Mouse (Mus musculus) limb, embryonic 13.5 days (tissue): ENCODE results near the gene Atp8a2. TPM values are rescaled to one million over a fixed set of nuclear protein-coding genes. Genes with fewer than 3 reads are reported as not detected.

Experiments
- ATAC-seq: fragments of 200-750 bp; cut with Nextera tagmentation; 2 replicates; pipeline ENCODE4 v1.8.0; 2017; ENCODE audit warnings: low read depth, moderate number of reproducible peaks, moderate TSS enrichment; ENCODE audit not compliant: low FRiP score
- H3K27ac ChIP-seq: fragments of 300-500 bp; sonication (generic); 2 replicates; pipeline ENCODE4 v1.5.1; 2015; ENCODE audit warnings: inconsistent platforms, mild to moderate bottlenecking, moderate library complexity
- H3K27me3 ChIP-seq: fragments of 300-500 bp; sonication (generic); 2 replicates; pipeline ENCODE4 v1.6.1; 2015; ENCODE audit warnings: mild to moderate bottlenecking, inconsistent platforms
- H3K36me3 ChIP-seq: fragments of 300-500 bp; sonication (generic); 2 replicates; pipeline ENCODE4 v1.6.1; 2015; ENCODE audit warnings: inconsistent platforms, mild to moderate bottlenecking, moderate library complexity
- H3K4me1 ChIP-seq: fragments of 300-500 bp; sonication (generic); 2 replicates; pipeline ENCODE4 v1.6.1; 2015; ENCODE audit warnings: inconsistent platforms
- H3K4me2 ChIP-seq: fragments of 300-500 bp; sonication (generic); replicated peaks from 2 replicates; pipeline ENCODE4 v1.6.1; 2015; ENCODE audit warnings: inconsistent platforms, mild to moderate bottlenecking, moderate library complexity
- H3K4me3 ChIP-seq: fragments of 300-500 bp; sonication (generic); 2 replicates; pipeline ENCODE4 v1.5.1; 2015; ENCODE audit warnings: moderate library complexity, mild to moderate bottlenecking, inconsistent platforms
- H3K9ac ChIP-seq: fragments of 300-500 bp; sonication (generic); 2 replicates; pipeline ENCODE4 v1.6.1; 2015; ENCODE audit warnings: mild to moderate bottlenecking, inconsistent platforms
- H3K9me3 ChIP-seq: fragments of 300-500 bp; sonication (generic); 2 replicates; pipeline ENCODE4 v1.6.1; 2016; ENCODE audit warnings: inconsistent platforms
- WGBS: fragments of 180-500 bp; shearing (Covaris S2); methylation state at CpG from one replicate; pipeline ENCODE4 v1.1.7; 2015; 5-methylcytosine and 5-hydroxymethylcytosine counted together
- polyA plus RNA-seq: library from polyadenylated mRNA; unstranded; fragments of >200 nt; fragmentation: Nextera tagmentation; extraction: Ambion mirVana; gene quantifications from 2 replicates; pipeline ENCODE4 v1.2.1, GENCODE M21; 2015

Gene Atp8a2
- polyA plus RNA-seq, 1 experiment from 2014 or later = 3.2 TPM

DNA sequence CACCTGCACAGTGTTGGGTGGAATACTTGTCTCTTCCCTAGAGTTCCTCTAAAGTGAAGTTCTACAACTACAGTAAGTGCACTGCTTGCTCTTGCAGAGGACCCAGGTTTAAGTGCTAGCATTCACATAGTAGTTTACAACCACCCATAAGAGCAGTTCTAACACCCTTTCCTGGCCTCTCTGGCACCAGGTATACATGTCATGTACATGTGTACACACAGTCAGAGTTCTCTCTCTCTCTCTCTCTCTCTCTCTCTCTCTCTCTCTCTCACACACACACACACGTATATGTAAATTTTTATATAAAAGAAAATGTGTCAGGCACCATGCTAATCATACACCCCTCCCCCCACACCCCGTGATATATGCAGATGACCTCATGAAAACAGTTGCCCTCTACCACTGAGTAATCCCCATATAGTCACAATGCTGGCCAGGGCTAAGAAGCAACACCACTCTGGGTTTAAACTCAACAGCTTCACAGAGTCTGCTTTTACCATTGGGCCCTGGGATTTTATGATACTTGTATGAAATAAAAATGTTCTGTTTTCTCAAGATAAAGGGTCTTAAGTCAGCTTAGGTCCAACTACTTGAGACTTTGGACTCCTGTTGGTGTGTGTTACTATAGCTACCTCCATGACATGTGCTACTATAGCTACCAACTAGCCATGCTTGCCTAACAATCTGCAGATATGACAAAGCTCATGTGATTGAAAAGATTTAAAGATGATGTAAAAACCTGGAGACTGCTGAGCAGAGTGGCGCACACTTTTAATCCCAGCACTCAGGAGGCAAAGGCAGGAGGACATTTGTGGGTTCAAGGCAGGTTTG is 487.3 kb downstream of the Atp8a2 start:
- Histone ChIP-seq H3K27me3 (no peaks in the 10 kb centered on the region), H3K9me3 (no peaks in the 10 kb centered on the region), H3K27ac (no peak overlapping the region), H3K36me3 (no peaks in the 10 kb centered on the region), H3K4me1 (peaks cover 25% of the 10 kb centered on the region), H3K9ac (no peak overlapping the region), H3K4me3 (no peak overlapping the region), H3K4me2 (no peak overlapping the region)
- WGBS = 76% methylated on average over 3 of the region's 3 CpGs
- no peak for ATAC-seq

DNA sequence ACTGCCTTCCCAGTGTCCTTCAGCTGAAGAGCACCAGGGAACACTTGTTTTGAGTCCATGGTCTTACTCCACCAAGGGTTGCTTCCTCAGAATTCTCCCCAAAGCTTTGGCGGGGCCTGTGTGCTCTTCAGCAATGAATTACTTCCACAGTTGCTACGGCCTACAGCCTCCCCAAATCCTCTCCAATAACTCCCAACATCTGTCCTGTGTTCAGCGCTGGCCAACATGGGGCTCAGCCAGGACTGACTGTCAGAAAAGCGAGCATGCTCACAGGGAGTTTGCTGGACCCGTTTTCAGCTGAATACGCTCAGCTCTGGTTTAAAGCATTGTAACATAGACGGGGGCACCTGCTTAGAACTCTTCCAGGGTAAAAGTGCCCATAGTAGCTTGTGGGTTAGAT is 489.0 kb downstream of the Atp8a2 start:
- no peak overlapping the region for H3K27ac ChIP-seq
- WGBS = 74% methylated on average over 7 of the region's 7 CpGs
- no peak for ATAC-seq
- 0 out of 2 replicates have a peak, but pooled peaks cover 3% of the 10 kb centered on the region for H3K27me3 ChIP-seq
- no peak overlapping the region for H3K4me2 ChIP-seq
- no peaks in the 10 kb centered on the region for H3K9me3 ChIP-seq
- peaks cover 27% of the 10 kb centered on the region for H3K4me1 ChIP-seq
- no peak overlapping the region for H3K4me3 ChIP-seq
- no peak overlapping the region for H3K9ac ChIP-seq
- H3K36me3 ChIP-seq = no peaks in the 10 kb centered on the region

DNA sequence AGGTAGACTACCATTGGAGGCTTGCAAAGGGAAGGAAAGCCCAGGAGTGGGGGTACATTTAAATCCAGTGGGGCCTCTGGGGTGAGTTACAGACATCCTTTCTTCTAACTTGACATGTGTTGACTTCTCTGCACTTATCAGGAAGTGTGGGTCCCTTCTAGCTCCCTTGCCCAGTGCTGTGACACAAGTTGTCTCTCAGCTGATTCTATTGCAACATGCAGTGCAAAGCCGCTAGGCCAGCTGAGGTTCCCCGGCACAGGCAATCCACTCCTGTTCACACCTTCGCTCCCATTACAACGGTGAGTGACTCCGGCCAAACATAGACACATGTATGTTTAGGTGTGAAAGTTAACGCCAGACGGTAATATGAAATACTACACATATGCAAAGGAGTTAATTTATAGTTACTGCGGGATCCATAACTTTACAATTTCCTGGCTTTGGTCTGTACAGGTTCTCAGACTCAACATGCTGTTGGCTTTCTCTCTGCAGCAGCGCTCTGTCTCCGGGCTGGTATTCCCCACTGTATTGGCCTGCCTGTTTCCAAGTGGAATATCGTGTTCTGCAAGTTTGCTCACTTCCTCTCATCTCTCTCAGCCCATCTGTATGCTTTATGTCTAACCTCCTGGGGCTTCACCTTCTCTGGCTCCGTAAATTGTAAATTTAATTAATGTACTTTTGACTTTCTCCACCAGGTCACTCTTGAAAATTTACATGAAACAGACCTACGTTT is 491.5 kb downstream of the Atp8a2 start:
- H3K27me3 ChIP-seq = 0 out of 2 replicates have a peak, but pooled peaks cover 14% of the 10 kb centered on the region
- no peaks in the 10 kb centered on the region for H3K36me3 ChIP-seq
- peak overlapping the region; percentile 39; the same call in 1 of the 2 replicates for H3K27ac ChIP-seq
- H3K4me2 ChIP-seq = no peak overlapping the region
- no peaks in the 10 kb centered on the region for H3K9me3 ChIP-seq
- no peak overlapping the region for H3K4me3 ChIP-seq
- H3K4me1 ChIP-seq = peaks cover 42% of the 10 kb centered on the region
- whole genome bisulfite sequencing = 45% methylated on average over 13 of the region's 13 CpGs
- H3K9ac ChIP-seq = no peak overlapping the region
- ATAC-seq = peak; percentile 58

DNA sequence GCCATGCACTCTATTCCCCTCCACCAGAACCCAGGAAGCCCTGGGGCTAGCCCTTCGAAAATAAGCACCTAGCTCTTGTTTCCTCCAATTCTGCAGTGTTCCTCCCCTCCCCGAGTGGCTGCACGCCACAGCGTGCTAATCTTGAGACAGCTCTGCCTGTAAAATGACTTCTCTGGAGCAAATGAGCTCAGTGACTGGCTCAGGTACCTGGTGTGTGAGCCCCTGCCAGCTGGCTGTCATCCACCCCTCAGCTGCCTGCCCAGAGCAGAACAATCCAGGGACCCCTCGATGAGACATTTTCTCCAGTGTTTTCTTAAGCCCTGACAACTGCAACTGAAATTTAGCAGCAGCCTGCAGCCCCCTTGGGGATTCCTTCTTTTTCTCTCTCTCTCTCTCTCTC is 495.5 kb downstream of the Atp8a2 start:
- H3K4me2 ChIP-seq = no peak overlapping the region
- H3K4me3 ChIP-seq = no peak overlapping the region
- peak; percentile 83 for ATAC-seq
- H3K9me3 ChIP-seq = no peaks in the 10 kb centered on the region
- 13% methylated on average over 5 of the region's 5 CpGs for WGBS
- H3K27ac ChIP-seq = peak overlapping the region; percentile 16; the same call in 1 of the 2 replicates
- H3K4me1 ChIP-seq = peaks cover 51% of the 10 kb centered on the region
- H3K27me3 ChIP-seq = 0 out of 2 replicates have a peak, but pooled peaks cover 17% of the 10 kb centered on the region
- no peak overlapping the region for H3K9ac ChIP-seq
- H3K36me3 ChIP-seq = no peaks in the 10 kb centered on the region

DNA sequence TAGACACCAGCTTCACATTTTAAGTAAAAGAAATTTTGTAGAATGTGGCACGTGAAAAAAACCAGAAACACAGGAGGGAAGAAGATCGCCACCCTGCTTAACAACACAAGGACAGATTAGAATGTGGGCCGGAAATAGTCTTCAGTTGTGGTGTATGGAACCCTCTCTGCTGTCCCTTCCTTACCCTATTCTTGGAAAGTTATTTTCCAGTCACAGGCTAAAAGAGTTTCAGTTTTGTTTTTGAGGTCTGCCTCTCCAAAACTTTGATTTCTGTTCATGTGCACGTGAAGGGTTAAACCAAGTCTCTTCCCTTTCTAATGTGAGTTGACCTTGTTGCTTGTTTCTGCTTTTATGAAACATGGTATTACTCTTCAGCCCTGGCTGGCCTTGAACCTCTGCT is 501.8 kb downstream of the Atp8a2 start:
- ATAC-seq = no peak
- Histone ChIP-seq H3K27ac (no peak overlapping the region), H3K9me3 (no peaks in the 10 kb centered on the region), H3K9ac (no peak overlapping the region), H3K4me1 (peaks cover 12% of the 10 kb centered on the region), H3K36me3 (no peaks in the 10 kb centered on the region), H3K4me3 (no peak overlapping the region), H3K4me2 (no peak overlapping the region), H3K27me3 (peaks cover 10% of the 10 kb centered on the region; the same call in 1 of the 2 replicates)
- WGBS = 90% methylated on average over 4 of the region's 4 CpGs

DNA sequence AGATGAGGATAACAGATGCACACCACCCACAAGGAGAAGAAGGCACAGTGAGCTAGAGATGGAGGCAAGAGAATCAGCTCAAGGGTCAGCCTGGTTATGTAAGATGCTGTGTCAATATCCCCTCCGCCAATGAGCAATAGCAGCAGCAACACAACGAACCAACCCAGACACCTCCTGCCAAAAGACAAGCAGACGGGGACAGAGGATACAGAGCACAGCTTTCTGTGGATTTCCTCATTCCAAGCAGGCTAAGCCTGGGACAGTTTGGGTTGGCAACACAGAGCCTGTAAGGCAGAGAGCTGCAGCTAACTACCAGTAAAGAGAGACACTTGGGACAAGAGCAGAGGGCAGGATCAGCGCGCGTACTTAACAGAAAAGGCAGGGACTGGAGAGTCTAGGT is 504.8 kb downstream of the Atp8a2 start:
- no peak for ATAC-seq
- H3K9me3 ChIP-seq = no peaks in the 10 kb centered on the region
- H3K9ac ChIP-seq = no peak overlapping the region
- H3K27me3 ChIP-seq = peaks cover 7% of the 10 kb centered on the region; the same call in 1 of the 2 replicates
- no peaks in the 10 kb centered on the region for H3K36me3 ChIP-seq
- no peak overlapping the region for H3K27ac ChIP-seq
- H3K4me2 ChIP-seq = no peak overlapping the region
- 75% methylated on average over 6 of the region's 6 CpGs for WGBS
- peaks cover 16% of the 10 kb centered on the region for H3K4me1 ChIP-seq
- no peak overlapping the region for H3K4me3 ChIP-seq

DNA sequence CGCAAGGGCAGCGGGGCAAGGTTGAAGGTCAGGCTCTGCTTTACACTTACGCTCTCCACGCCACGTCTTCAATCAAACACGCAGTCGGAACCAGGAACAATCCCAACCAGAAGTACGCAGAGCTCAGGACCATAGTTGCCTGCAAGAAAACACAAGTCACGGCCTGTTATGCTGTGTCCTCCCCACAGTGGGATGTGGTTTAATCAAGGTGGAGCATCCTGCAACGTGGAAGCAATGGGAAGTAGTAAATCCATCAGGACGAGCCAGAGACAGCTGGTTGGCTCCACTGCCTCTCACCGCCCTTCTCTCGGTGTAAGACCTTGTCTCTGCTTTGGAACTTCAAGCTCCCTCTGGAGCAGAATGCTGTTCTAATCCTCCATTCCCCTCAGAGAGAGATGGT is 505.6 kb downstream of the Atp8a2 start:
- ATAC-seq = no peak
- Histone ChIP-seq H3K4me1 (peaks cover 16% of the 10 kb centered on the region), H3K36me3 (no peaks in the 10 kb centered on the region), H3K9me3 (no peaks in the 10 kb centered on the region), H3K27me3 (peaks cover 7% of the 10 kb centered on the region; the same call in 1 of the 2 replicates), H3K27ac (no peak overlapping the region), H3K9ac (no peak overlapping the region), H3K4me3 (no peak overlapping the region), H3K4me2 (no peak overlapping the region)
- 55% methylated on average over 13 of the region's 13 CpGs for WGBS

DNA sequence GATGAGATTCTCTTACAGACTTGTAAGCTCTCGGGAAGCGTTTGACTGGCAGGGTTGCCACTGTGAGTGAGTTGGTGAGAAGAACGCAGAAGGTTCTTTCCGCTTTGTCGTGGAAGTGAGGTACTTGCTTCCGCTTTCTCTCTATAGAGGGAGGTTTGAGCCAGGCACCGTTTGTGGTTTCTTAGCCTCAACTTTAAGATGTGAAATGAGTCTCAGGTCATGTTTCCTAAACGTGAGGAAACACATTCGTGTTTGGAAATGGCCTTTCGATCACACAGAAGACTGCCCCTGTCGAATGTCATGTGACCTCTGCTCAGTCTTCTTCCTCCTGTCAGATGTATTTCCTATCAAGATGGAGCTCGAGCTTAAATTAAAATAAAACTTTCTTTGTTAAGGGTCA is 506.0 kb downstream of the Atp8a2 start:
- Histone ChIP-seq H3K9ac (no peak overlapping the region), H3K4me1 (peaks cover 16% of the 10 kb centered on the region), H3K4me2 (no peak overlapping the region), H3K4me3 (no peak overlapping the region), H3K9me3 (no peaks in the 10 kb centered on the region), H3K27me3 (peaks cover 7% of the 10 kb centered on the region; the same call in 1 of the 2 replicates), H3K27ac (no peak overlapping the region), H3K36me3 (no peaks in the 10 kb centered on the region)
- no peak for ATAC-seq
- 65% methylated on average over 12 of the region's 12 CpGs for WGBS

DNA sequence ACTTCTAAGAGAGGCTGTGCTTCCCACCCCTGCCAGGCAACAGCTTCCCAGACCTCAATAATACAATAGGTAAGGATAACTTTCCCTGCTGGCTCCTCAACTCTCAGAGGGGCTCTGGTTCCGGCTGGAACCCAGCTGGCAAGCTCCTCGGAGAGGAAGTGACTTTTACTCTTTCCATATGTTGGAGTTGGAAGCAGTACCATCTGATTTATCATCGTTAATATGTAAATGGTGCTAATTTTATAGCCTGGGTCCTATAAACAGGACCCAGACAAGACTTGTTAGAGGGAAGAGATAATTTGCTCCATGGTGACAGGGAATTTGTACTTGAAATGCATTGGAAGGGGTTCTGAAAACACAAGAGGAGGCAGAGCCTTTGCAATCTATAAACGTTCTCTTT is 507.4 kb downstream of the Atp8a2 start:
- no peak overlapping the region for H3K4me3 ChIP-seq
- H3K9ac ChIP-seq = no peak overlapping the region
- no peaks in the 10 kb centered on the region for H3K9me3 ChIP-seq
- H3K4me1 ChIP-seq = peaks cover 22% of the 10 kb centered on the region
- peaks cover 7% of the 10 kb centered on the region; the same call in 1 of the 2 replicates for H3K27me3 ChIP-seq
- WGBS = 25% methylated on average over 4 of the region's 4 CpGs
- H3K36me3 ChIP-seq = no peaks in the 10 kb centered on the region
- H3K27ac ChIP-seq = no peak overlapping the region
- H3K4me2 ChIP-seq = no peak overlapping the region
- ATAC-seq = no peak

DNA sequence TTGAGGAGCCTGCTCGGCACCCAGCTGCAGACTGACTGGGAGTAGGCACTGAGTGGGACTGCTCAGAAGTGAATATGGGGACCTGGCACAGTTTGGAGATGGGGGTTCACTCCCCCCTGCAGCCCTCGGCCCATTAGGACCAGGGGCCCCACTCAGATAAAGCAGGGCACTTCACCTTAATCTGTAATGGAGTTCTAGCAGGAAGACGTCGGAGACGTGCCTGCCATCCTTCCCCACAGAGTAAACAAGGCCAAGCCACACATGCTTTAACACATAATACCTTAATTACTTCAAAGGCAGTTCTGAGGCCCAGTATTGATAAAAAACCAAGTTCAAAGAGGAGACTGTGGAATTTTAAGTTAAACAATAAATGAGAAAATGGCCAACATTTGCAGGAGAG is 510.8 kb downstream of the Atp8a2 start:
- WGBS = 56% methylated on average over 5 of the region's 5 CpGs
- Histone ChIP-seq H3K27ac (no peak overlapping the region), H3K4me1 (peaks cover 19% of the 10 kb centered on the region), H3K9me3 (no peaks in the 10 kb centered on the region), H3K36me3 (no peaks in the 10 kb centered on the region), H3K4me2 (no peak overlapping the region), H3K9ac (no peak overlapping the region), H3K27me3 (no peaks in the 10 kb centered on the region; the same call in 1 of the 2 replicates), H3K4me3 (no peak overlapping the region)
- no peak for ATAC-seq

DNA sequence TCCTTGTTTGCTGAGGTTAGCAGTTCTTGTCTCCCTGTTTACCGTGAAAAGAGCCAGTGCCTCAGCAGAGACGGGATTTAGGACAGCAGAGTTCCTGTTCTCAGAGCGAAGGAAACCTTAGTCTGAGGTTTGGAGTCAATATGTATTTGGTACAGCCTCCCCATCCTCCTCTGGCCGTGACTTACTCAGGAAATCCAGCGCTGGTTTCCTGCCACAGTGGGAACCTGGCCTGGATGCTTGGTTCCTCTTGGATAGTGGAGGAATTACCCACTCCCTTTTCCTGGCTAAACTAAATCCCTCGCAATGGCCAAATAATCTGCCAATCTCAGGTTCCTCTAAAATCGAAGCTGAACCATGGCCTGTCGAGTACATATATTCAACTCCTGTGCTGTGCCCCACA is 511.6 kb downstream of the Atp8a2 start:
- H3K4me1 ChIP-seq = peaks cover 19% of the 10 kb centered on the region
- no peaks in the 10 kb centered on the region for H3K9me3 ChIP-seq
- no peak overlapping the region for H3K9ac ChIP-seq
- no peaks in the 10 kb centered on the region for H3K27me3 ChIP-seq
- WGBS = 65% methylated on average over 8 of the region's 8 CpGs
- H3K4me3 ChIP-seq = no peak overlapping the region
- no peak for ATAC-seq
- H3K4me2 ChIP-seq = no peak overlapping the region
- no peaks in the 10 kb centered on the region for H3K36me3 ChIP-seq
- no peak overlapping the region for H3K27ac ChIP-seq

DNA sequence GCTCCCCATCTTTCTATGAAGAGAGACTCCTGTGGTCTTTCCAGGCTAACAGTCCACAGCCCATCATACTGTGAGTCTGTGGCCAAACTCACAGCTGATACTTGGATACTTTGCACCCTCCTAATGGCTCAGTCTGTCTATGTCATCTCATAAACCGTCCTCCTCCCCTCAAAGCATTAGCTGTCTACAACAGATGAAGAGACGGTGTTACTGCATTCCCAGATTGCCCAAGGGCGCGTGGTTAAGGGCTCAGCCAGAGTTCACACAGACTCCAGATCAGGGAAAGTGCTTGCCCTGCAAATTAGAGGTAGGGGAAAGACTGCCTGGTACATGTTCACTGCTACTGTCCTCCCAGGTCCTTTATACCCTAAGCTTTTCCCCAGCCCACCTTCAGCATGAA is 515.1 kb downstream of the Atp8a2 start:
- ATAC-seq = no peak
- Histone ChIP-seq H3K9me3 (no peaks in the 10 kb centered on the region), H3K27me3 (no peaks in the 10 kb centered on the region), H3K36me3 (no peaks in the 10 kb centered on the region), H3K9ac (no peak overlapping the region), H3K4me2 (no peak overlapping the region), H3K4me1 (peaks cover 18% of the 10 kb centered on the region), H3K27ac (no peak overlapping the region), H3K4me3 (no peak overlapping the region)
- WGBS = 40% methylated on average over 4 of the region's 4 CpGs
